ENCODE assay signal across 25 mouse cellular contexts in genomic region chr1:60771771-60772170, GRCm38 (mm10). TPM values are rescaled to one million over a fixed set of nuclear protein-coding genes. Genes with fewer than 3 reads are reported as not detected.
DNase-seq lines count a peak whose midpoint lies in the region; ATAC-seq and TF ChIP-seq lines count a peak whose summit lies in the region.
"Had no signal": no experiment of that assay in that cellular context is flagged by ENCODE, and none has a peak within 500 bp of the region (broad histone marks: within the 10 kb centered on the region; RNA-seq: fewer than 3 reads in every experiment).

No protein-coding gene starts in this region.

- in situ Hi-C loops in CH12.LX (cut with MboI; ENCODE audit: low pct_ligation_motif_present, low pct_unique_long_range_greater_than_20kb, low sequenced_read_pairs): no loop called here

- WGBS in hindbrain, embryonic 16.5 days: 90% methylated on average over 7 of the region's 7 CpGs

- DNase-seq in CD4-positive, CD25-positive, alpha-beta regulatory T cell, adult 2 months (ENCODE audit: low read depth, low spot score): peak; percentile 44
- peak; percentile 43 for DNase-seq in CD4-positive helper T cell, adult 2 months (ENCODE audit: low read depth, low spot score)
- no peak for DNase-seq in CH12.LX (ENCODE audit: extremely low read depth)
- DNase-seq in induced T-regulatory cell, adult 2 months (ENCODE audit: low read depth): peak; percentile 82
- no peak for DNase-seq in layer of hippocampus, adult 9-10 months (ENCODE audit: low spot score)
- DNase-seq: adrenal gland, adult 2 months; adrenal gland, adult 8-10 months; adrenal gland, postnatal 10 days; adrenal gland, postnatal 14 days; adrenal gland, postnatal 25 days; adrenal gland, postnatal 36 days; B cell, adult 2 months; cerebellum, adult 11 months; cerebellum, adult 11-12 months; cerebellum, adult 18-20 months; cerebellum, adult 2 months; cerebellum, adult 8-10 months; cerebellum, adult 9-10 months had no signal

- no peak for ATAC-seq in CD4-positive, CD25-positive, alpha-beta regulatory T cell, adult 4 months
- ATAC-seq in hindbrain, embryonic 16.5 days: no peak
- no peak for ATAC-seq in frontal cortex, adult (ENCODE audit: low TSS enrichment)
- ATAC-seq: activated CD4-positive, CD25-positive, alpha-beta regulatory T cell, adult 4 months; Patski had no signal

- TF ChIP-seq CTCF in CH12.LX (conservative IDR thresholded peaks at IDR 0.05 in 1 of 2, IDR thresholded peaks at IDR 0.05 in 1 of 2; ENCODE audit: low read depth in 2 of 2, low read length in 2 of 2): no peak

- H3K9me3 ChIP-seq in CH12.LX (replicated peaks; ENCODE audit: low read length): no peaks in the 10 kb centered on the region
- H3K9me3 ChIP-seq in hindbrain, embryonic 16.5 days (ENCODE audit: control insufficient read depth, low read length): no peaks in the 10 kb centered on the region
- H3K9me3 ChIP-seq: G1E had no signal

- dilution Hi-C loops in CH12.LX (cut with MboI; ENCODE audit: extremely low pct_ligation_motif_present, extremely low pct_unique_long_range_greater_than_20kb, low sequenced_read_pairs): no loop called here

- H3K36me3 ChIP-seq in CH12.LX (replicated peaks in 1 of 2; ENCODE audit: control insufficient read depth in 1 of 2, insufficient read depth in 1 of 2, low read length in 1 of 2): no peaks in the 10 kb centered on the region
- H3K36me3 ChIP-seq in hindbrain, embryonic 16.5 days (ENCODE audit: control insufficient read depth, insufficient read depth, low read length): no peaks in the 10 kb centered on the region
- H3K36me3 ChIP-seq: G1E had no signal

- H3K4me3 ChIP-seq in CH12.LX (replicated peaks in 1 of 3; ENCODE audit: low read depth in 2 of 3, low read length in 2 of 3, poor library complexity in 1 of 3): no peak overlapping the region
- no peak overlapping the region for H3K4me3 ChIP-seq in hindbrain, embryonic 16.5 days (ENCODE audit: low read length)

- no peak overlapping the region for H3K27ac ChIP-seq in CH12.LX (ENCODE audit: insufficient read depth, low read depth)
- no peak overlapping the region for H3K27ac ChIP-seq in hindbrain, embryonic 16.5 days (ENCODE audit: low read depth, low read length)

- no peak; the same call in 1 of the 2 replicates for TF ChIP-seq RAD21 in CH12.LX (IDR thresholded peaks at IDR 0.05; ENCODE audit: low read depth, low read length)

- no peak for TF ChIP-seq POLR2A in CH12.LX (IDR thresholded peaks at IDR 0.05; ENCODE audit: low read depth, low read length)

- H3K4me2 ChIP-seq in CH12.LX (ENCODE audit: insufficient read depth, low read depth, poor library complexity, severe bottlenecking): peak overlapping the region; percentile 78
- H3K4me2 ChIP-seq in hindbrain, embryonic 16.5 days (ENCODE audit: low read length): no peak overlapping the region

- TF ChIP-seq EP300 in CH12.LX (IDR thresholded peaks at IDR 0.05; ENCODE audit: low read length): peak; percentile 92

- H3K27me3 ChIP-seq in CH12.LX (replicated peaks): no peaks in the 10 kb centered on the region
- no peaks in the 10 kb centered on the region for H3K27me3 ChIP-seq in hindbrain, embryonic 16.5 days (replicated peaks; ENCODE audit: control insufficient read depth, insufficient read depth, low read length)

- no peaks in the 10 kb centered on the region for H3K79me2 ChIP-seq in CH12.LX (replicated peaks; ENCODE audit: control insufficient read depth, extremely low read depth, insufficient read depth, poor library complexity, severe bottlenecking)

- peaks cover 8 to 16% of the 10 kb centered on the region in 2 experiments for H3K4me1 ChIP-seq in CH12.LX (ENCODE audit: control insufficient read depth in 1 of 2, insufficient read depth in 2 of 2)
- H3K4me1 ChIP-seq in hindbrain, embryonic 16.5 days (ENCODE audit: control insufficient read depth, insufficient read depth, low read depth, low read length): no peaks in the 10 kb centered on the region

- H3K9ac ChIP-seq in CH12.LX (ENCODE audit: insufficient read depth, low read depth): no peak overlapping the region
- H3K9ac ChIP-seq in hindbrain, embryonic 16.5 days (ENCODE audit: low read depth, low read length): no peak overlapping the region

TF ChIP-seq in CH12.LX, 34 proteins besides CTCF, POLR2A, EP300 and RAD21:
- peak; percentile 40; the same call in 1 of the 2 replicates for TF ChIP-seq SIN3A (IDR thresholded peaks at IDR 0.05; ENCODE audit: low read length)
- peak; percentile 62; the same call in 1 of the 2 replicates for TF ChIP-seq ZNF384 (IDR thresholded peaks at IDR 0.05; ENCODE audit: low read depth, low read length)
- TF ChIP-seq CHD2 (IDR thresholded peaks at IDR 0.05; ENCODE audit: low read length): 0 out of 2 replicates have a peak, but pooled peaks have one; percentile 43
- 0 out of 2 replicates have a peak, but pooled peaks have one; percentile 22 for TF ChIP-seq TCF12 (IDR thresholded peaks at IDR 0.05; ENCODE audit: low read depth, low read length)
- peak; percentile 54 for TF ChIP-seq ETS1 (conservative IDR thresholded peaks at IDR 0.05; ENCODE audit: low read depth, low read length)
- TF ChIP-seq IRF4 (IDR thresholded peaks at IDR 0.05; ENCODE audit: low read depth, low read length): peak; percentile 93
- peak; percentile 82 for TF ChIP-seq JUND (conservative IDR thresholded peaks at IDR 0.05; ENCODE audit: low read depth, low read length)
- no peak for TF ChIP-seq MXI1 (IDR thresholded peaks at IDR 0.05; ENCODE audit: low read depth, low read length)
- TF ChIP-seq MAX (IDR thresholded peaks at IDR 0.05; ENCODE audit: low read length): no peak
- TF ChIP-seq CHD1 (IDR thresholded peaks at IDR 0.05; ENCODE audit: low read depth, low read length): no peak
- TF ChIP-seq JUN (IDR thresholded peaks at IDR 0.05; ENCODE audit: insufficient read depth, low read depth, low read length): peak; percentile 80
- TF ChIP-seq USF2 (conservative IDR thresholded peaks at IDR 0.05; ENCODE audit: low read depth, low read length): no peak
- TF ChIP-seq RCOR1 (conservative IDR thresholded peaks at IDR 0.05; ENCODE audit: low read depth, low read length): peak; percentile 76; the same call in 1 of the 2 replicates
- TF ChIP-seq MEF2A (IDR thresholded peaks at IDR 0.05; ENCODE audit: borderline replicate concordance, low read depth, low read length): peak; percentile 70
- no peak for TF ChIP-seq ZC3H11A (IDR thresholded peaks at IDR 0.05; ENCODE audit: low read depth, low read length)
- no peak for TF ChIP-seq UBTF (IDR thresholded peaks at IDR 0.05; ENCODE audit: low read depth, low read length)
- no peak for TF ChIP-seq MAFK (IDR thresholded peaks at IDR 0.05; ENCODE audit: insufficient replicate concordance, low read length)
- TF ChIP-seq HCFC1 (IDR thresholded peaks at IDR 0.05; ENCODE audit: low read depth, low read length): no peak
- peak; percentile 55 for TF ChIP-seq BHLHE40 (IDR thresholded peaks at IDR 0.05; ENCODE audit: low read depth, low read length)

RNA-seq across cellular contexts. Expression of gene Cd28, which starts 55.2 kb away (rescaled TPM):
- polyA plus RNA-seq in CD4-positive, CD25-positive, alpha-beta regulatory T cell, adult 4 months (2017; shearing (Covaris generic)): 100 to 1,000 TPM; 276 to 286 TPM
- total RNA-seq in CH12.LX (2012; rRNA removed) (4.4 and 5.2 TPM in 2 replicates), CH12.LX (2014; rRNA removed) (0.82 and 1.0 TPM in 2 replicates)
- 1.8 and 2.2 TPM in 2 replicates for polyA plus RNA-seq in CH12.LX (2012; ENCODE audit: insufficient read length, low read depth)
- polyA plus RNA-seq in hindbrain, embryonic 16.5 days (2015; fragmentation: Nextera tagmentation; extraction: Ambion mirVana): 0.12 and 0.16 TPM in 2 replicates
- total RNA-seq: MEL had no signal
- polyA plus RNA-seq: G1E, Patski had no signal

Comparison
In these comparisons a context has a peak if more than half of its experiments do, and no peak if none do; other contexts are left out.
1. DNase-seq: peak in CD4-positive, CD25-positive, alpha-beta regulatory T cell, adult 2 months (single experiment), CD4-positive helper T cell, adult 2 months (single experiment) and induced T-regulatory cell, adult 2 months (single experiment); none in CH12.LX (single experiment) and layer of hippocampus, adult 9-10 months (single experiment).
2. RNA of gene Cd28, which starts 55.2 kb away (polyA plus RNA-seq): 276 to 286 TPM in CD4-positive, CD25-positive, alpha-beta regulatory T cell, adult 4 months; 1.8 to 2.2 TPM in CH12.LX and 0.12 to 0.16 TPM in hindbrain, embryonic 16.5 days; every median in the first group is over 10 times any median in the second.